Mouse (Mus musculus) brain, embryonic 18.5 days (tissue): ENCODE results near the gene Ptprk.

Experiments
- DNase-seq: peaks from one replicate; pipeline ENCODE4 v3.0.0-alpha.2; 2012; ENCODE audit warnings: low read depth, low spot score

Ptprk gene

GRCm38 (mm10) chr10:28074653-28075451, at the start of gene Ptprk:
Ptprk (plus strand) TSS chr10:28074820.
- DNase-seq, result peak; percentile 71

- no peak for DNase-seq
Measured at GRCm38 (mm10) chr10:28027791-28028190, 46.8 kb upstream of the Ptprk start.

- DNase-seq, result no peak
Measured at GRCm38 (mm10) chr10:28036456-28036855, 38.2 kb upstream of the Ptprk start.

- no peak for DNase-seq
Measured at GRCm38 (mm10) chr10:28054764-28055163, 19.9 kb upstream of the Ptprk start.

- DNase-seq, result no peak
Measured at GRCm38 (mm10) chr10:28059222-28059621, 15.4 kb upstream of the Ptprk start.

- DNase-seq, result no peak
Measured at GRCm38 (mm10) chr10:28067997-28068396, 6.6 kb upstream of the Ptprk start.

- DNase-seq, result no peak
Measured at GRCm38 (mm10) chr10:28073991-28074652, 498 bp upstream of the Ptprk start.

GRCm38 (mm10) chr10:28075491-28076035, 943 bp downstream of the Ptprk start:
- no peak for DNase-seq

- no peak for DNase-seq
Measured at GRCm38 (mm10) chr10:28076036-28076855, 1.6 kb downstream of the Ptprk start.

- DNase-seq, result no peak
Measured at GRCm38 (mm10) chr10:28078270-28078669, 3.6 kb downstream of the Ptprk start.

- no peak for DNase-seq
Measured at GRCm38 (mm10) chr10:28081221-28081620, 6.6 kb downstream of the Ptprk start.

GRCm38 (mm10) chr10:28083183-28083582, 8.6 kb downstream of the Ptprk start:
- DNase-seq, result no peak

- no peak for DNase-seq
Measured at GRCm38 (mm10) chr10:28083625-28084024, 9.0 kb downstream of the Ptprk start.

GRCm38 (mm10) chr10:28087341-28087740, 12.7 kb downstream of the Ptprk start:
- DNase-seq, result no peak

- no peak for DNase-seq
Measured at GRCm38 (mm10) chr10:28087749-28088148, 13.1 kb downstream of the Ptprk start.

GRCm38 (mm10) chr10:28096007-28096406, 21.4 kb downstream of the Ptprk start:
- DNase-seq, result no peak

- DNase-seq, result no peak
Measured at GRCm38 (mm10) chr10:28097637-28098036, 23.0 kb downstream of the Ptprk start.

- DNase-seq, result no peak
Measured at GRCm38 (mm10) chr10:28098923-28099322, 24.3 kb downstream of the Ptprk start.

- DNase-seq, result no peak
Measured at GRCm38 (mm10) chr10:28103406-28103906, 28.8 kb downstream of the Ptprk start.

GRCm38 (mm10) chr10:28103924-28104323, 29.3 kb downstream of the Ptprk start:
- no peak for DNase-seq

- DNase-seq, result no peak
Measured at GRCm38 (mm10) chr10:28105247-28105646, 30.6 kb downstream of the Ptprk start.
